Mouse (Mus musculus): ENCODE measurements around the gene Selenom. TPM values are rescaled to one million over a fixed set of nuclear protein-coding genes. Genes with fewer than 3 reads are reported as not detected.

Selenom gene
- total and polyA plus RNA-seq, 3 experiments = 4.1 to 33.0 (median 7.1) TPM

DNA sequence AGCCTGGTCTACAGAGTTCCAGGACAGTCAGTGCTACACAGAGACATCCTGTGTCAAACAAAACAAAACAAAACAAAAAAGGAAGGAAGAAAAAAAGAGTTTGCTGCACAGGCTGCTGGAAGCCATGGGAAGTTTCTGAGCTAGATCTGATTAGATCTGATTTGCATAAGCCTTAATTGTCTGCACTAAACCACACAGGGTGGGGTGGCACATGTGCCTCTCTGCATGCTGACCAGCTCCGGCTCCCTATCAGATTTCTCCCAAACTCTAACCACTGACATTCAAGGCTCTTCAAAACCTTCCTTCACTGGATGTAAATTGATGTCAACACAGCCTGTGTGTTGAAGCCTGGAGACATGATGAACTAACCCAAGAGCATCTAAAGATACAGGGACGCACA, 32.6 kb downstream of the Selenom start:
- H3K4me3 ChIP-seq (replicated peaks in 1 of 3; ENCODE audit: low read depth in 2 of 3, low read length in 2 of 3, poor library complexity in 1 of 3) = no peak overlapping the region
- dilution Hi-C loops (cut with MboI; ENCODE audit: extremely low pct_ligation_motif_present, extremely low pct_unique_long_range_greater_than_20kb, low sequenced_read_pairs) = no loop called here
- peaks cover 8% of the 10 kb centered on the region for H3K9me3 ChIP-seq (replicated peaks; ENCODE audit: low read length)
- H3K36me3 ChIP-seq (replicated peaks in 1 of 2; ENCODE audit: control insufficient read depth in 1 of 2, insufficient read depth in 1 of 2, low read length in 1 of 2) = no peaks in the 10 kb centered on the region
- in situ Hi-C loops (cut with MboI; ENCODE audit: low pct_ligation_motif_present, low pct_unique_long_range_greater_than_20kb, low sequenced_read_pairs) = loop anchor here (10.0 to 25.0 kb wide), 2 partner anchors 118 to 365 kb away; partner anchors contain the start of gene Slc35e4
- no peak overlapping the region for H3K4me2 ChIP-seq (ENCODE audit: insufficient read depth, low read depth, poor library complexity, severe bottlenecking)
- H3K27ac ChIP-seq (ENCODE audit: insufficient read depth, low read depth) = no peak overlapping the region
- no peak overlapping the region for H3K9ac ChIP-seq (ENCODE audit: insufficient read depth, low read depth)
- no peaks in the 10 kb centered on the region for H3K27me3 ChIP-seq (replicated peaks)
- no peak for DNase-seq (ENCODE audit: extremely low read depth)
- TF ChIP-seq HCFC1 (IDR thresholded peaks at IDR 0.05; ENCODE audit: low read depth, low read length) = no peak
- H3K79me2 ChIP-seq (replicated peaks; ENCODE audit: control insufficient read depth, extremely low read depth, insufficient read depth, poor library complexity, severe bottlenecking) = no peaks in the 10 kb centered on the region
- H3K4me1 ChIP-seq (ENCODE audit: control insufficient read depth in 1 of 2, insufficient read depth in 2 of 2) = peaks cover 3 to 48% of the 10 kb centered on the region in 2 experiments; a peak in 3 of 4 replicates

DNA sequence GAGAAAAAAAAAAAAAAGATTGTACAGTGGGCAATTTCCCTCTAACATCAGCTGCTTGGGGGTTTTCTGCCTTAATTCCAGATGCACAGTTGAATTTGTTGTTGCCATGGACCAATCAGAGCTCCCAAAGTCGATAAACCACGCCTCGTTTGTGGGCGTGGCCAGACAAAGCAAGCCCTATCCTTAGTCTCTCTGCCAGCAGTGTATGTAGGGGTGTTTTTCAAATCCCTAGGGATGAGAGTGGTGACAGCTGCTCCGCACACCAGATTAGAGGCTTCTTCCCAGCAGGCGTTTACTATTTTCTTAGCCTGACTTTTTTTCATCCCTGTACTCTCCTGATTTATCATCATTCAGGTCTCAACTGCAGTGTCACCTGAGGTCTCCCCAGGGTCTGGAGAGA, 33.5 kb downstream of the Selenom start:
- H3K4me2 ChIP-seq (ENCODE audit: insufficient read depth, low read depth, poor library complexity, severe bottlenecking) = peak overlapping the region; percentile 47; the same call in 1 of the 2 replicates
- dilution Hi-C loops (cut with MboI; ENCODE audit: extremely low pct_ligation_motif_present, extremely low pct_unique_long_range_greater_than_20kb, low sequenced_read_pairs) (no loop called here), in situ Hi-C loops (cut with MboI; ENCODE audit: low pct_ligation_motif_present, low pct_unique_long_range_greater_than_20kb, low sequenced_read_pairs) (loop anchor here (10.0 to 25.0 kb wide), 2 partner anchors 117 to 364 kb away; partner anchors contain the start of gene Slc35e4)
- no peaks in the 10 kb centered on the region for H3K27me3 ChIP-seq (replicated peaks)
- TF ChIP-seq ZKSCAN1 (IDR thresholded peaks at IDR 0.05; ENCODE audit: borderline replicate concordance, low read depth, low read length) (no peak), NRF1 (IDR thresholded peaks at IDR 0.05; ENCODE audit: low read depth, low read length) (no peak), ZMIZ1 (IDR thresholded peaks at IDR 0.05; ENCODE audit: low read depth, low read length) (no peak), ZNF384 (IDR thresholded peaks at IDR 0.05; ENCODE audit: low read depth, low read length) (0 out of 2 replicates have a peak, but pooled peaks have one; percentile 32), CTCF (conservative IDR thresholded peaks at IDR 0.05 in 1 of 2, IDR thresholded peaks at IDR 0.05 in 1 of 2; ENCODE audit: low read depth in 2 of 2, low read length in 2 of 2) (no peak), PAX5 (IDR thresholded peaks at IDR 0.05; ENCODE audit: low read length) (no peak)
- peak; percentile 94 for DNase-seq (ENCODE audit: extremely low read depth)
- H3K9ac ChIP-seq (ENCODE audit: insufficient read depth, low read depth) = no peak overlapping the region
- H3K9me3 ChIP-seq (replicated peaks; ENCODE audit: low read length) = peaks cover 8% of the 10 kb centered on the region
- H3K36me3 ChIP-seq (replicated peaks in 1 of 2; ENCODE audit: control insufficient read depth in 1 of 2, insufficient read depth in 1 of 2, low read length in 1 of 2) = no peaks in the 10 kb centered on the region
- no peaks in the 10 kb centered on the region for H3K79me2 ChIP-seq (replicated peaks; ENCODE audit: control insufficient read depth, extremely low read depth, insufficient read depth, poor library complexity, severe bottlenecking)
- H3K4me3 ChIP-seq (replicated peaks in 1 of 3; ENCODE audit: low read depth in 2 of 3, low read length in 2 of 3, poor library complexity in 1 of 3) = no peak overlapping the region
- H3K27ac ChIP-seq (ENCODE audit: insufficient read depth, low read depth) = no peak overlapping the region
- peaks cover 3 to 43% of the 10 kb centered on the region in 2 experiments; a peak in 3 of 4 replicates for H3K4me1 ChIP-seq (ENCODE audit: control insufficient read depth in 1 of 2, insufficient read depth in 2 of 2)

DNA sequence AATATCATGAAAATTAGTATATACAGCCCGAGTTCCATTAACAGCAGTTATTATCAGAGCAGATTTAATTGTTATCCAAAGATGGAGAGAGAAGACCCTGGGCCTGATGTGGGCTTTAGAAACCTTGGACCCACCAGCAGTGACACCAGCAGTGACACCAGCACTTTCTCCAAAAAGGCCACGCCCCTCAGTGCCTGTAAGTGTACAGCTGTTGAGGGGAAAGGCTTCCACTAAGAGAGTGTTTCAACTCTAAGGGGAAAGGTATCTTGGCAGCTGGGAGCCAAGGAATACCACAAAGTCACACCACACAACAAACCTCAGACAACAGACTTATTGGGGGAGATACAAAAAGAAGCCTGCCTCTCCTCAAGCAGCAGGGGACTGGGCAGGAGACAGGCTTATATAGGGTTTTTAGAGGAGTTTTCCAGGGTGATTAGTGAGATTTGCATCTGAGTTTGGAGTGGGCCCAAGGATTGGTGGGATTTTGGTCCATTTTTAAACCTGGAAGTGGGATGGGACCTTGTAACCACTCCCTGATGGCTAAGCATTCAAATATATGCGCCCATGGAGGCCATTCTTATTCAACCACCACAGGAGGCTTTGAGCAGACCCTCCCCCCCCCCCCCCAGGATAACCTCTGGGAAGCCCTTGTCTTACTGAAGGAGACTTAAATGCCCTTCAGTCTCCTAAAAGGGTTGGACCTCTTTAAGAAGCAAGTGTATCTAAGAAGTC, 34.2 kb downstream of the Selenom start:
- in situ Hi-C loops (cut with MboI; ENCODE audit: low pct_ligation_motif_present, low pct_unique_long_range_greater_than_20kb, low sequenced_read_pairs) = loop anchor here (10.0 to 25.0 kb wide), 2 partner anchors 116 to 364 kb away; partner anchors contain the start of gene Slc35e4
- no peaks in the 10 kb centered on the region for H3K27me3 ChIP-seq (replicated peaks)
- dilution Hi-C loops (cut with MboI; ENCODE audit: extremely low pct_ligation_motif_present, extremely low pct_unique_long_range_greater_than_20kb, low sequenced_read_pairs) = no loop called here
- peaks cover 8% of the 10 kb centered on the region for H3K9me3 ChIP-seq (replicated peaks; ENCODE audit: low read length)
- H3K4me3 ChIP-seq (replicated peaks in 1 of 3; ENCODE audit: low read depth in 2 of 3, low read length in 2 of 3, poor library complexity in 1 of 3) = no peak overlapping the region
- no peak overlapping the region for H3K9ac ChIP-seq (ENCODE audit: insufficient read depth, low read depth)
- no peak for DNase-seq (ENCODE audit: extremely low read depth)
- no peak overlapping the region for H3K27ac ChIP-seq (ENCODE audit: insufficient read depth, low read depth)
- H3K4me1 ChIP-seq (ENCODE audit: control insufficient read depth in 1 of 2, insufficient read depth in 2 of 2) = peaks cover 3 to 37% of the 10 kb centered on the region in 2 experiments; a peak in 3 of 4 replicates
- H3K79me2 ChIP-seq (replicated peaks; ENCODE audit: control insufficient read depth, extremely low read depth, insufficient read depth, poor library complexity, severe bottlenecking) = no peaks in the 10 kb centered on the region
- no peak overlapping the region for H3K4me2 ChIP-seq (ENCODE audit: insufficient read depth, low read depth, poor library complexity, severe bottlenecking)
- H3K36me3 ChIP-seq (replicated peaks in 1 of 2; ENCODE audit: control insufficient read depth in 1 of 2, insufficient read depth in 1 of 2, low read length in 1 of 2) = no peaks in the 10 kb centered on the region
- TF ChIP-seq GABPA (IDR thresholded peaks at IDR 0.05; ENCODE audit: insufficient replicate concordance, low read depth, low read length) = no peak
- no peak for TF ChIP-seq ZMIZ1 (IDR thresholded peaks at IDR 0.05; ENCODE audit: low read depth, low read length)
- TF ChIP-seq SIN3A (IDR thresholded peaks at IDR 0.05; ENCODE audit: low read length) = no peak
- TF ChIP-seq ELF1 (IDR thresholded peaks at IDR 0.05; ENCODE audit: low read depth, low read length) = no peak
- no peak for TF ChIP-seq MXI1 (IDR thresholded peaks at IDR 0.05; ENCODE audit: low read depth, low read length)
- TF ChIP-seq SMC3 (IDR thresholded peaks at IDR 0.05; ENCODE audit: low read depth, low read length) = no peak
- no peak for TF ChIP-seq MEF2A (IDR thresholded peaks at IDR 0.05; ENCODE audit: borderline replicate concordance, low read depth, low read length)

Measured in CH12.LX (cell line).